Mouse (Mus musculus) limb, embryonic 11.5 days (tissue): ENCODE measurements around the gene Siglec1. TPM values are rescaled to one million over a fixed set of nuclear protein-coding genes. Genes with fewer than 3 reads are reported as not detected.

Experiments used
- ATAC-seq: fragments of 200-750 bp; cut with Nextera tagmentation; 2 replicates; pipeline ENCODE4 v1.8.0; 2017; ENCODE audit warnings: low read depth; ENCODE audit not compliant: insufficient number of reproducible peaks, low FRiP score, low TSS enrichment
- DNase-seq: peaks from one replicate; pipeline ENCODE4 v3.0.0-alpha.2; 2015; ENCODE audit warnings: low spot score
- H3K27ac ChIP-seq: fragments of 300-500 bp; sonication (generic); replicated peaks from 2 replicates; pipeline ENCODE4 v1.5.1; 2014; ENCODE audit warnings: low read depth, mild to moderate bottlenecking, low read length
- H3K27me3 ChIP-seq: fragments of 300-500 bp; sonication (generic); 2 replicates; pipeline ENCODE4 v1.6.1; 2014; ENCODE audit warnings: mild to moderate bottlenecking, low read length, mixed read lengths; ENCODE audit not compliant: control insufficient read depth, insufficient read depth
- H3K36me3 ChIP-seq: fragments of 300-500 bp; sonication (generic); 2 replicates; pipeline ENCODE4 v1.6.1; 2014; ENCODE audit warnings: mild to moderate bottlenecking, low read length, moderate library complexity, mixed read lengths; ENCODE audit not compliant: control insufficient read depth, insufficient read depth
- H3K4me1 ChIP-seq: fragments of 300-500 bp; sonication (generic); 2 replicates; pipeline ENCODE4 v1.6.1; 2014; ENCODE audit warnings: low read length, mixed read lengths; ENCODE audit not compliant: control insufficient read depth, insufficient read depth
- H3K4me2 ChIP-seq: fragments of 300-500 bp; sonication (generic); 2 replicates; pipeline ENCODE4 v1.6.1; 2014; ENCODE audit warnings: low read depth, mild to moderate bottlenecking, moderate library complexity; ENCODE audit not compliant: severe bottlenecking
- H3K4me3 ChIP-seq: fragments of 300-500 bp; sonication (generic); 2 replicates; pipeline ENCODE4 v1.5.1; 2014; ENCODE audit warnings: low read depth, low read length
- H3K9ac ChIP-seq: fragments of 300-500 bp; sonication (generic); 2 replicates; pipeline ENCODE4 v1.6.1; 2014; ENCODE audit warnings: mild to moderate bottlenecking, low read length
- H3K9me3 ChIP-seq: fragments of 300-500 bp; sonication (generic); 2 replicates; pipeline ENCODE4 v1.6.1; 2016; ENCODE audit warnings: low read length; ENCODE audit not compliant: control insufficient read depth
- WGBS: fragments of 180-500 bp; shearing (Covaris S2); extraction: QIAGEN DNeasy Blood & Tissue Kit; methylation state at CpG from one replicate; pipeline ENCODE4 v1.1.7; 2014; 5-methylcytosine and 5-hydroxymethylcytosine counted together
- polyA plus RNA-seq: library from polyadenylated mRNA; unstranded; fragments of >200 nt; fragmentation: Nextera tagmentation; extraction: Ambion mirVana; gene quantifications from 2 replicates; pipeline ENCODE4 v1.2.1, GENCODE M21; 2014

Siglec1 gene
- 0.03 and 0.07 TPM in 2 replicates for polyA plus RNA-seq

GRCm38 (mm10) chr2:131086667-131087390 is at the start of gene Siglec1:
TSS of gene Siglec1 (minus strand) at chr2:131086765.
- Histone ChIP-seq H3K9ac (no peak within 1 kb of the TSS), H3K4me1 (no peaks in the 10 kb centered on the region), H3K27ac (no peak within 1 kb of the TSS), H3K9me3 (no peaks in the 10 kb centered on the region), H3K36me3 (no peaks in the 10 kb centered on the region), H3K27me3 (no peaks in the 10 kb centered on the region), H3K4me2 (no peak within 1 kb of the TSS), H3K4me3 (no peak within 1 kb of the TSS)
- ATAC-seq (no peak), DNase-seq (no peak)
- 85% methylated on average over 11 of the region's 11 CpGs for WGBS

- Histone ChIP-seq H3K27ac (no peak overlapping the region), H3K9me3 (no peaks in the 10 kb centered on the region), H3K4me1 (peaks cover 15% of the 10 kb centered on the region), H3K27me3 (no peaks in the 10 kb centered on the region), H3K4me3 (no peak overlapping the region), H3K9ac (no peak overlapping the region), H3K4me2 (no peak overlapping the region), H3K36me3 (peaks cover 9% of the 10 kb centered on the region; the same call in 1 of the 2 replicates)
- no peak for ATAC-seq
- no peak for DNase-seq
- 68% methylated on average over 11 of the region's 11 CpGs for WGBS
Measured at GRCm38 (mm10) chr2:131135521-131136139, 49.1 kb upstream of the Siglec1 start.

- H3K4me1 ChIP-seq: peaks cover 15% of the 10 kb centered on the region
- H3K36me3 ChIP-seq: peaks cover 9% of the 10 kb centered on the region; the same call in 1 of the 2 replicates
- WGBS: 70% methylated on average over 8 of the region's 8 CpGs
- ATAC-seq (no peak), DNase-seq (no peak)
- H3K27ac ChIP-seq: 0 out of 2 replicates have a peak overlapping the region, but pooled peaks have one; percentile 21
- H3K4me3 ChIP-seq: no peak overlapping the region
- no peaks in the 10 kb centered on the region for H3K9me3 ChIP-seq
- H3K4me2 ChIP-seq: no peak overlapping the region
- no peak overlapping the region for H3K9ac ChIP-seq
- H3K27me3 ChIP-seq: no peaks in the 10 kb centered on the region
Measured at GRCm38 (mm10) chr2:131134826-131135400, 48.3 kb upstream of the Siglec1 start.

DNA sequence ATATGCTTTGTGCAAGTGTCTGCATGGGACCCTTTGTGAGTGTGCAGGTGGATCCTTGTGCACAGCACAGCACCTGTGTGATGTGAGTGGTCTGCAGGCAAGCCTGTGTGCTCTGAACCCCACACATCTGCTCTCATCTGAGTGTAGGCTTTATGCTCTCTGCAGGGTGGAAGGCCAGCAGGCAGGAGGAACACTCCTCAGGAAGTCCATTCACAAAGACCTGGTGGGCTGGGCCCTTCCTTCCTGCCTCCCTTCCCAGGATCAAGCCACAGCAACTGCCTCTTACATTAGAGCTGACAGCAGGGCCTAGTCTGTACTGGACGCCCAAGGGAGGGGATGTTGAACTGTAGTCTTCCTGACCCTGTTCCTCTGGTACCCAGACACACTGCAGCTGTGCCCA is 47.8 kb upstream of the Siglec1 start:
- H3K27me3 ChIP-seq: no peaks in the 10 kb centered on the region
- H3K36me3 ChIP-seq: peaks cover 9% of the 10 kb centered on the region; the same call in 1 of the 2 replicates
- H3K9me3 ChIP-seq: no peaks in the 10 kb centered on the region
- WGBS: 88% methylated on average over 1 of the region's 1 CpGs
- H3K4me1 ChIP-seq: peaks cover 15% of the 10 kb centered on the region
- H3K9ac ChIP-seq: no peak overlapping the region
- no peak for ATAC-seq
- H3K4me3 ChIP-seq: no peak overlapping the region
- 0 out of 2 replicates have a peak overlapping the region, but pooled peaks have one; percentile 21 for H3K27ac ChIP-seq
- no peak overlapping the region for H3K4me2 ChIP-seq
- no peak for DNase-seq

DNA sequence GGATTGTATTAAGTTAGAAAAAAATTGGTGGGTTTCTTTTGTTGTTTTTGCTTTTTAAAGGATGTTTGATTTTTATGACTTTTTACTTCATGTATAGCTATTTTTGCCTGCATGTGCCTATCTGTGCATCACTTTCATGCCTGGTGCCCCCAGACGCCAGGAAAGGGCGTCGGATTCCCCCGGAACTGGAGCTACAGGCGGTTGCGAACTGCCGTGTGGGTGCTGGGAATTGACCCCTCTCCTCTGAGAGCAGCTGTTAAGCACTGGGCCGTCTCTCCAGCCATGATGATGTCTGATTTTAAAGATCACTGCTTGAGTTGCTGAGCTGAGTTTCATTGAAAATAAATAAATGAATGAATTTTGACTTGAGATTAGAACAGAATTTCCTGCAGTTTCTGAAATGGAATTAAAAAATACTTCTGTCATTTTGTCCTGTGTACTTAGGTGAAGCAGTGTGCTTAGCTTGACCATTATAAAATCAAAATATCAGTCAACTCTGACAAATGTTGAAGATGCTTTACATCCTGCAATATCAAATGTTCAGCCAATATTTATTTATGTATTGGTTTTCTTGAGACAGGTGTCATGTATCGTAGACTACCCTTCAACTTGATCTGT is 46.5 kb upstream of the Siglec1 start, which contains the start of gene Gm11037:
TSS of gene Gm11037 (plus strand) at position 568 of the 618 bp plus-strand sequence.
- WGBS: 82% methylated on average over 9 of the region's 9 CpGs
- ATAC-seq (no peak), DNase-seq (no peak)
- Histone ChIP-seq H3K4me2 (no peak within 1 kb of the TSS), H3K4me3 (no peak within 1 kb of the TSS), H3K27ac (no peak within 1 kb of the TSS), H3K9me3 (no peaks in the 10 kb centered on the region), H3K4me1 (peaks cover 24% of the 10 kb centered on the region), H3K36me3 (peaks cover 6% of the 10 kb centered on the region; the same call in 1 of the 2 replicates), H3K27me3 (no peaks in the 10 kb centered on the region), H3K9ac (no peak within 1 kb of the TSS)

DNA sequence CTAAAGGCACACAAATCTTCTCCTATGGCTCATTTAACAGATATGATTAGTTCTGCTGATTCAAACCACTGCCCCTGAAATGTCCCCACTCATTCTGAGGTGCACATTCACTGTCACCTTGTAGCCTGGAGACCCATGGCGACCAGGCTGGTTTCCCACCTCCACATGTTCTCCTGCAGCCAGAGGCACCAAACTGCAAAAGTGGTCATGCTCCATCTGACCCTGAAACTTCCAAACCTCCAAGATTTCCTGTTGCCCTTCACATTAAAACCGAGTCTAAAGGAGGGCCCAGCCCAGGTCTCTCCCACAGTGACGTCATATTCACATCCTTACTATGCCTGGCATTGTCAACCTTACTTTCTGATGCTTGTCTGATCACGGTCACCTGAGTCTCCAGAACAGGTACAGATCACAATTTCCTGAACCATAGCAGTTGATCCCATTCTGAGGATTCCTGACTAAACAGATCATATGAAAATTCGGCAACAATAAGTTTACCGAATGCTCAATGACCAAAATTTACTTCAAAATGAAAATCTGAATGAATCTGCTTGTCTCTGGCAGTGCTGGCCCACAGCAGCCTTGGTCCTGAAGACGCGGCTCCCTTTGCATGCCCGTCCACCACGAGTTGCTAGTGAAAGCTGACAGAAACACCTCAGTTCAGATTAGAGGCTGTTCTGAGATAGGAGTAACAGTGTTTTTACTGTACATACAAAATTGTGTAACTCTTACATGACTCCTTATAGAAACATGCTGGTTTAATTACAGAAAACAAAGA is 45.7 kb upstream of the Siglec1 start:
- H3K27ac ChIP-seq: no peak overlapping the region
- H3K9me3 ChIP-seq: no peaks in the 10 kb centered on the region
- no peak overlapping the region for H3K4me2 ChIP-seq
- 87% methylated on average over 10 of the region's 10 CpGs for WGBS
- peaks cover 24% of the 10 kb centered on the region for H3K4me1 ChIP-seq
- H3K36me3 ChIP-seq: peaks cover 6% of the 10 kb centered on the region; the same call in 1 of the 2 replicates
- no peaks in the 10 kb centered on the region for H3K27me3 ChIP-seq
- no peak overlapping the region for H3K4me3 ChIP-seq
- H3K9ac ChIP-seq: no peak overlapping the region
- ATAC-seq (no peak), DNase-seq (no peak)

DNA sequence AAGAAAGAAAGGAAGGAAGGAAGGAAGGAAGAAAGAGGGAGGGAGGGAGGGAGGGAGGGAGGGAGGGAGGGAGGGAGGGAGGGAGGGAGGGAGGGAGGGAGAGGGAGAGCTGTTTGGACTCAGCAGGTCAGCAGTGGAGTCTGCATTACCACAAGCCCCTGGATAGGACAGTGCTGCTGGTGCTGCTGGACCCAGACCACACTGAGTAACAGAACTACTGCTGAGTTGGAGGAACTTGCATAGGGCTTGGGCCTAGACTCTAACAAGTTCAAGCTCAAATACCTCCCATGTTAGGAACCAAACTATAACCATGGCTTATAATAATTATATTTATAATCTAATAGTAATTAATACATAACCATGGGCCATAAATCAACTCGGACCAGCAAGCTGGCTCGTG is 44.3 kb upstream of the Siglec1 start:
- peaks cover 37% of the 10 kb centered on the region for H3K4me1 ChIP-seq
- H3K27me3 ChIP-seq: no peaks in the 10 kb centered on the region
- H3K9me3 ChIP-seq: no peaks in the 10 kb centered on the region
- H3K4me2 ChIP-seq: no peak overlapping the region
- H3K9ac ChIP-seq: no peak overlapping the region
- DNase-seq (no peak), ATAC-seq (no peak)
- H3K36me3 ChIP-seq: peaks cover 6% of the 10 kb centered on the region; the same call in 1 of the 2 replicates
- WGBS: 89% methylated on average over 2 of the region's 2 CpGs
- H3K4me3 ChIP-seq: no peak overlapping the region
- H3K27ac ChIP-seq: no peak overlapping the region
